Mouse (Mus musculus): ENCODE measurements at regions not wholly inside any gene's neighbourhood (a gene's known extent, or its start where the extent isn't known, plus 50 kb on each side); places are given as distances from the start of the nearest gene placed in this dataset.

- WGBS: 75% methylated on average over 9 of the region's 9 CpGs
- Histone ChIP-seq H3K27ac (ENCODE audit: insufficient read depth, low read length) (no peak overlapping the region), H3K4me1 (ENCODE audit: control insufficient read depth, insufficient read depth, low read length) (no peaks in the 10 kb centered on the region), H3K27me3 (ENCODE audit: control insufficient read depth, insufficient read depth, low read length) (no peaks in the 10 kb centered on the region), H3K4me3 (replicated peaks; ENCODE audit: insufficient read depth, low read depth, low read length) (no peak overlapping the region)
- TF ChIP-seq POLR2A (IDR thresholded peaks at IDR 0.05; ENCODE audit: borderline replicate concordance, insufficient read depth, low read length) (no peak), CTCF (IDR thresholded peaks at IDR 0.05; ENCODE audit: borderline replicate concordance, insufficient read depth, low read depth, low read length) (peak; percentile 55; the same call in 1 of the 2 replicates)
- peak; percentile 15 to 35 for DNase-seq
Observed at GRCm38 (mm10) chr2:103848923-103849700, 51.7 kb upstream of the Caprin1 start.

- no peaks in the 10 kb centered on the region for H3K27me3 ChIP-seq (ENCODE audit: control insufficient read depth, insufficient read depth, low read length)
- H3K4me3 ChIP-seq (replicated peaks; ENCODE audit: insufficient read depth, low read depth, low read length): no peak overlapping the region
- H3K27ac ChIP-seq (ENCODE audit: insufficient read depth, low read length): no peak overlapping the region
- no peak for DNase-seq
- 83% methylated on average over 9 of the region's 9 CpGs for WGBS
- TF ChIP-seq POLR2A (IDR thresholded peaks at IDR 0.05; ENCODE audit: borderline replicate concordance, insufficient read depth, low read length) (no peak), CTCF (IDR thresholded peaks at IDR 0.05; ENCODE audit: borderline replicate concordance, insufficient read depth, low read depth, low read length) (no peak)
- no peaks in the 10 kb centered on the region for H3K4me1 ChIP-seq (ENCODE audit: control insufficient read depth, insufficient read depth, low read length)
Observed at GRCm38 (mm10) chr2:103849766-103850530, 52.5 kb upstream of the Caprin1 start.

GRCm38 (mm10) chr2:103850531-103850816, 53.0 kb upstream of the Caprin1 start:
- Histone ChIP-seq H3K4me1 (ENCODE audit: control insufficient read depth, insufficient read depth, low read length) (no peaks in the 10 kb centered on the region), H3K4me3 (replicated peaks; ENCODE audit: insufficient read depth, low read depth, low read length) (no peak overlapping the region), H3K27ac (ENCODE audit: insufficient read depth, low read length) (no peak overlapping the region), H3K27me3 (ENCODE audit: control insufficient read depth, insufficient read depth, low read length) (no peaks in the 10 kb centered on the region)
- no peak for TF ChIP-seq POLR2A (IDR thresholded peaks at IDR 0.05; ENCODE audit: borderline replicate concordance, insufficient read depth, low read length)
- TF ChIP-seq CTCF (IDR thresholded peaks at IDR 0.05; ENCODE audit: borderline replicate concordance, insufficient read depth, low read depth, low read length): no peak
- 87% methylated on average over 5 of the region's 5 CpGs for WGBS
- DNase-seq: no peak

GRCm38 (mm10) chr2:103851171-103851570, 53.7 kb upstream of the Caprin1 start:
- Histone ChIP-seq H3K27ac (ENCODE audit: insufficient read depth, low read length) (no peak overlapping the region), H3K4me1 (ENCODE audit: control insufficient read depth, insufficient read depth, low read length) (no peaks in the 10 kb centered on the region)

GRCm38 (mm10) chr2:103861226-103861625, 63.8 kb upstream of the Caprin1 start:
- DNase-seq: no peak
- Histone ChIP-seq H3K27me3 (ENCODE audit: control insufficient read depth, insufficient read depth, low read length) (no peaks in the 10 kb centered on the region), H3K4me1 (ENCODE audit: control insufficient read depth, insufficient read depth, low read length) (no peaks in the 10 kb centered on the region; the same call in 1 of the 2 replicates), H3K27ac (ENCODE audit: insufficient read depth, low read length) (no peak overlapping the region), H3K4me3 (replicated peaks; ENCODE audit: insufficient read depth, low read depth, low read length) (no peak overlapping the region)
- TF ChIP-seq POLR2A (IDR thresholded peaks at IDR 0.05; ENCODE audit: borderline replicate concordance, insufficient read depth, low read length): no peak
- WGBS: 69% methylated on average over 8 of the region's 8 CpGs

More at GRCm38 (mm10) chr2:103851171-103851570, 53.7 kb upstream of the Caprin1 start:
- no peaks in the 10 kb centered on the region for H3K27me3 ChIP-seq (ENCODE audit: control insufficient read depth, insufficient read depth, low read length)
- 14% methylated on average over 3 of the region's 3 CpGs for WGBS
- TF ChIP-seq CTCF (IDR thresholded peaks at IDR 0.05; ENCODE audit: borderline replicate concordance, insufficient read depth, low read depth, low read length): no peak
- TF ChIP-seq POLR2A (IDR thresholded peaks at IDR 0.05; ENCODE audit: borderline replicate concordance, insufficient read depth, low read length): no peak
- no peak overlapping the region for H3K4me3 ChIP-seq (replicated peaks; ENCODE audit: insufficient read depth, low read depth, low read length)
- no peak for DNase-seq

GRCm38 (mm10) chr2:103864254-103864653, 66.8 kb upstream of the Caprin1 start:
- no peak overlapping the region for H3K27ac ChIP-seq (ENCODE audit: insufficient read depth, low read length)

GRCm38 (mm10) chr2:103865319-103866171, 68.1 kb upstream of the Caprin1 start:
- Histone ChIP-seq H3K4me3 (replicated peaks; ENCODE audit: insufficient read depth, low read depth, low read length) (no peak overlapping the region), H3K27ac (ENCODE audit: insufficient read depth, low read length) (no peak overlapping the region), H3K4me1 (ENCODE audit: control insufficient read depth, insufficient read depth, low read length) (no peaks in the 10 kb centered on the region; the same call in 1 of the 2 replicates), H3K27me3 (ENCODE audit: control insufficient read depth, insufficient read depth, low read length) (no peaks in the 10 kb centered on the region)
- WGBS: 38% methylated on average over 4 of the region's 4 CpGs
- DNase-seq: peak; percentile 20 to 37
- TF ChIP-seq CTCF (IDR thresholded peaks at IDR 0.05; ENCODE audit: borderline replicate concordance, insufficient read depth, low read depth, low read length) (peak; percentile 51; the same call in 1 of the 2 replicates), POLR2A (IDR thresholded peaks at IDR 0.05; ENCODE audit: borderline replicate concordance, insufficient read depth, low read length) (no peak)

More at GRCm38 (mm10) chr2:103864254-103864653, 66.8 kb upstream of the Caprin1 start:
- no peak overlapping the region for H3K4me3 ChIP-seq (replicated peaks; ENCODE audit: insufficient read depth, low read depth, low read length)
- 86% methylated on average over 2 of the region's 2 CpGs for WGBS
- TF ChIP-seq POLR2A (IDR thresholded peaks at IDR 0.05; ENCODE audit: borderline replicate concordance, insufficient read depth, low read length): no peak
- TF ChIP-seq CTCF (IDR thresholded peaks at IDR 0.05; ENCODE audit: borderline replicate concordance, insufficient read depth, low read depth, low read length): no peak
- no peak for DNase-seq
- no peaks in the 10 kb centered on the region; the same call in 1 of the 2 replicates for H3K4me1 ChIP-seq (ENCODE audit: control insufficient read depth, insufficient read depth, low read length)
- no peaks in the 10 kb centered on the region for H3K27me3 ChIP-seq (ENCODE audit: control insufficient read depth, insufficient read depth, low read length)

Measured in cerebellum, adult 2 months (tissue).